Mouse (Mus musculus) midbrain, embryonic 14.5 days (tissue): ENCODE data around the gene Cx3cr1. TPM values are rescaled to one million over a fixed set of nuclear protein-coding genes. Genes with fewer than 3 reads are reported as not detected.

ENCODE experiments used
- ATAC-seq: fragments of 200-750 bp; cut with Nextera tagmentation; 2 replicates; pipeline ENCODE4 v1.8.0; 2017; ENCODE audit warnings: moderate number of reproducible peaks, moderate library complexity; ENCODE audit not compliant: low FRiP score, low TSS enrichment
- DNase-seq: peaks from one replicate; pipeline ENCODE4 v3.0.0-alpha.2; 2015
- H3K27ac ChIP-seq: fragments of 300-500 bp; sonication (generic); replicated peaks from 2 replicates; pipeline ENCODE4 v1.5.1; 2014; ENCODE audit warnings: mild to moderate bottlenecking, low read depth, low read length, moderate library complexity
- H3K27me3 ChIP-seq: fragments of 300-500 bp; sonication (generic); 2 replicates; pipeline ENCODE4 v1.6.1; 2014; ENCODE audit warnings: low read length, control low read depth, mixed read lengths; ENCODE audit not compliant: control insufficient read depth, insufficient read depth
- H3K36me3 ChIP-seq: fragments of 300-500 bp; sonication (generic); 2 replicates; pipeline ENCODE4 v1.6.1; 2014; ENCODE audit warnings: low read length, control low read depth; ENCODE audit not compliant: control insufficient read depth, insufficient read depth
- H3K4me1 ChIP-seq: fragments of 300-500 bp; sonication (generic); 2 replicates; pipeline ENCODE4 v1.6.1; 2014; ENCODE audit warnings: mild to moderate bottlenecking, antibody characterized with exemption, low read length, control low read depth; ENCODE audit not compliant: control insufficient read depth, insufficient read depth
- H3K4me2 ChIP-seq: fragments of 300-500 bp; sonication (generic); 2 replicates; pipeline ENCODE4 v1.6.1; 2014; ENCODE audit warnings: mild to moderate bottlenecking, low read length, moderate library complexity
- H3K4me3 ChIP-seq: fragments of 300-500 bp; sonication (generic); replicated peaks from 2 replicates; pipeline ENCODE4 v1.5.1; 2014; ENCODE audit warnings: low read depth, low read length
- H3K9ac ChIP-seq: fragments of 300-500 bp; sonication (generic); replicated peaks from 2 replicates; pipeline ENCODE4 v1.6.1; 2014; ENCODE audit warnings: mild to moderate bottlenecking, low read length, moderate library complexity
- H3K9me3 ChIP-seq: fragments of 300-500 bp; sonication (generic); 2 replicates; pipeline ENCODE4 v1.6.1; 2016; ENCODE audit warnings: low read length, control low read depth, mixed read lengths; ENCODE audit not compliant: control insufficient read depth
- WGBS: fragments of 180-500 bp; shearing (Covaris S2); extraction: QIAGEN DNeasy Blood & Tissue Kit; methylation state at CpG from one replicate; pipeline ENCODE4 v1.1.7; 2014; 5-methylcytosine and 5-hydroxymethylcytosine counted together
- polyA plus RNA-seq: library from polyadenylated mRNA; unstranded; fragments of >200 nt; fragmentation: Nextera tagmentation; extraction: Ambion mirVana; gene quantifications from 2 replicates; pipeline ENCODE4 v1.2.1, GENCODE M21; 2014

Gene Cx3cr1
- polyA plus RNA-seq, 1 experiment from 2014 or later = 5.0 TPM

GRCm38 (mm10) chr9:119982241-119982811 is 87.4 kb downstream of the Cx3cr1 start:
- no peak for ATAC-seq

GRCm38 (mm10) chr9:119981183-119982179 is 88.2 kb downstream of the Cx3cr1 start:
- Histone ChIP-seq H3K4me3 (peak overlapping the region; percentile 12; the same call in 1 of the 2 replicates), H3K27ac (peak overlapping the region; percentile 66; the same call in 1 of the 2 replicates), H3K9ac (peak overlapping the region; percentile 16; the same call in 1 of the 2 replicates), H3K9me3 (no peaks in the 10 kb centered on the region), H3K27me3 (peaks cover 21% of the 10 kb centered on the region), H3K4me1 (peaks cover 32% of the 10 kb centered on the region), H3K36me3 (no peaks in the 10 kb centered on the region), H3K4me2 (peak overlapping the region; percentile 84)
- DNase-seq (peak; percentile 71), ATAC-seq (no peak)
- WGBS = 4% methylated on average over 16 of the region's 16 CpGs

More at GRCm38 (mm10) chr9:119982241-119982811, 87.4 kb downstream of the Cx3cr1 start:
- peak overlapping the region; percentile 84 for H3K4me2 ChIP-seq
- H3K9ac ChIP-seq = no peak overlapping the region; the same call in 1 of the 2 replicates
- DNase-seq = peak; percentile 62
- no peaks in the 10 kb centered on the region for H3K36me3 ChIP-seq
- 2% methylated on average over 11 of the region's 11 CpGs for WGBS
- no peaks in the 10 kb centered on the region for H3K9me3 ChIP-seq
- H3K27ac ChIP-seq = no peak overlapping the region
- H3K27me3 ChIP-seq = peaks cover 21% of the 10 kb centered on the region
- peak overlapping the region; percentile 49; the same call in 1 of the 2 replicates for H3K4me3 ChIP-seq
- H3K4me1 ChIP-seq = peaks cover 32% of the 10 kb centered on the region

GRCm38 (mm10) chr9:119980770-119981182 is 88.9 kb downstream of the Cx3cr1 start:
- H3K36me3 ChIP-seq = no peaks in the 10 kb centered on the region
- no peak for DNase-seq

GRCm38 (mm10) chr9:119979749-119980148 is 89.9 kb downstream of the Cx3cr1 start:
- H3K4me2 ChIP-seq = no peak overlapping the region
- H3K4me3 ChIP-seq = no peak overlapping the region
- H3K27ac ChIP-seq = no peak overlapping the region
- H3K9ac ChIP-seq = no peak overlapping the region
- 46% methylated on average over 2 of the region's 2 CpGs for WGBS
- no peaks in the 10 kb centered on the region for H3K36me3 ChIP-seq
- H3K9me3 ChIP-seq = no peaks in the 10 kb centered on the region
- peaks cover 21% of the 10 kb centered on the region for H3K27me3 ChIP-seq
- DNase-seq (no peak), ATAC-seq (no peak)
- peaks cover 32% of the 10 kb centered on the region for H3K4me1 ChIP-seq

More at GRCm38 (mm10) chr9:119980770-119981182, 88.9 kb downstream of the Cx3cr1 start:
- Histone ChIP-seq H3K4me3 (no peak overlapping the region), H3K27ac (no peak overlapping the region), H3K4me1 (peaks cover 32% of the 10 kb centered on the region), H3K9me3 (no peaks in the 10 kb centered on the region), H3K4me2 (peak overlapping the region; percentile 84; the same call in 1 of the 2 replicates), H3K9ac (no peak overlapping the region; the same call in 1 of the 2 replicates), H3K27me3 (peaks cover 21% of the 10 kb centered on the region)
- ATAC-seq = no peak
- WGBS = 8% methylated on average over 4 of the region's 4 CpGs

GRCm38 (mm10) chr9:119978811-119979441 is 90.8 kb downstream of the Cx3cr1 start:
- WGBS = 87% methylated on average over 6 of the region's 6 CpGs
- H3K9me3 ChIP-seq = no peaks in the 10 kb centered on the region
- no peak overlapping the region for H3K9ac ChIP-seq
- peaks cover 14% of the 10 kb centered on the region for H3K27me3 ChIP-seq
- peaks cover 32% of the 10 kb centered on the region for H3K4me1 ChIP-seq
- H3K27ac ChIP-seq = no peak overlapping the region
- H3K4me3 ChIP-seq = no peak overlapping the region
- no peaks in the 10 kb centered on the region for H3K36me3 ChIP-seq
- DNase-seq (no peak), ATAC-seq (no peak)
- no peak overlapping the region for H3K4me2 ChIP-seq

- peaks cover 28% of the 10 kb centered on the region for H3K4me1 ChIP-seq
- DNase-seq = no peak
These were observed 91.4 kb downstream of the Cx3cr1 start for GRCm38 (mm10) chr9:119978151-119978810.

GRCm38 (mm10) chr9:119977557-119978060 is 92.1 kb downstream of the Cx3cr1 start:
- H3K9me3 ChIP-seq = no peaks in the 10 kb centered on the region
- peaks cover 3% of the 10 kb centered on the region; the same call in 1 of the 2 replicates for H3K27me3 ChIP-seq
- peaks cover 22% of the 10 kb centered on the region for H3K4me1 ChIP-seq
- no peaks in the 10 kb centered on the region for H3K36me3 ChIP-seq
- no peak overlapping the region for H3K27ac ChIP-seq
- H3K4me3 ChIP-seq = no peak overlapping the region
- 56% methylated on average over 5 of the region's 5 CpGs for WGBS
- DNase-seq (peak; percentile 37), ATAC-seq (no peak)
- H3K9ac ChIP-seq = no peak overlapping the region
- H3K4me2 ChIP-seq = no peak overlapping the region

More at GRCm38 (mm10) chr9:119978151-119978810, 91.4 kb downstream of the Cx3cr1 start:
- H3K4me3 ChIP-seq = no peak overlapping the region
- H3K9ac ChIP-seq = no peak overlapping the region
- 50% methylated on average over 9 of the region's 9 CpGs for WGBS
- no peak overlapping the region for H3K27ac ChIP-seq
- no peaks in the 10 kb centered on the region for H3K9me3 ChIP-seq
- H3K36me3 ChIP-seq = no peaks in the 10 kb centered on the region
- H3K27me3 ChIP-seq = peaks cover 10% of the 10 kb centered on the region; the same call in 1 of the 2 replicates
- no peak for ATAC-seq
- no peak overlapping the region for H3K4me2 ChIP-seq
